Mouse (Mus musculus): Measurements from ENCODE around the gene Gnb5. TPM values are rescaled to one million over a fixed set of nuclear protein-coding genes. Genes with fewer than 3 reads are reported as not detected.

Gnb5 gene
- polyA plus RNA-seq, 1 experiment from 2014 or later, result 1.8 TPM

DNA sequence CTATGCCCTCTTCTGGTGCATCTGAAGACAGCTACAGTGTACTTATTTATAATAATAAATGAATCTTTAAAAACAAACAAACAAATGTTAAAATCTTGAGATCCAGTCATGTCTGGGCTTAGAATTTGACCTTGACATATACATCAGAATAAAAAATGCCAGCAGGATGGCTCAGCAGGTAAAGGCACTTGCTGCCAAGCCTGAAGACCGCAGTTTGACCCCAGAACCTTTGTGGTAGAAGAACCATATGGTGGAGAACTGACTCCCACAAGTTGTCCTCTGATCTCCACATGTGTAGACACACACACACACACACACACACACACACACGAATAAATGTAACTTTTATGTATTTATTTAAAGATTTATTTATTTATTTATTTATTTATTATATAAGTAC is 3.1 kb upstream of the Gnb5 start:
- TF ChIP-seq CTCF (IDR thresholded peaks at IDR 0.05; ENCODE audit: low read depth) (no peak), EP300 (IDR thresholded peaks at IDR 0.05; ENCODE audit: low read depth) (no peak)
- no peaks in the 10 kb centered on the region for H3K27me3 ChIP-seq (ENCODE audit: insufficient read depth, low read length)
- no peak overlapping the region for H3K4me2 ChIP-seq (ENCODE audit: low read depth, low read length)
- H3K27ac ChIP-seq (ENCODE audit: low read depth), result no peak overlapping the region
- H3K9ac ChIP-seq (replicated peaks), result no peak overlapping the region
- H3K4me3 ChIP-seq (ENCODE audit: low read depth, low read length), result no peak overlapping the region
- no peaks in the 10 kb centered on the region for H3K4me1 ChIP-seq (ENCODE audit: insufficient read depth)
- WGBS (ENCODE audit: insufficient replicate concordance), result 77% methylated on average over 2 of the region's 2 CpGs
- H3K36me3 ChIP-seq (replicated peaks; ENCODE audit: insufficient read depth, low read length), result no peaks in the 10 kb centered on the region
- no peaks in the 10 kb centered on the region for H3K9me3 ChIP-seq (ENCODE audit: low read length)
- DNase-seq, result no peak
- ATAC-seq, result no peak

DNA sequence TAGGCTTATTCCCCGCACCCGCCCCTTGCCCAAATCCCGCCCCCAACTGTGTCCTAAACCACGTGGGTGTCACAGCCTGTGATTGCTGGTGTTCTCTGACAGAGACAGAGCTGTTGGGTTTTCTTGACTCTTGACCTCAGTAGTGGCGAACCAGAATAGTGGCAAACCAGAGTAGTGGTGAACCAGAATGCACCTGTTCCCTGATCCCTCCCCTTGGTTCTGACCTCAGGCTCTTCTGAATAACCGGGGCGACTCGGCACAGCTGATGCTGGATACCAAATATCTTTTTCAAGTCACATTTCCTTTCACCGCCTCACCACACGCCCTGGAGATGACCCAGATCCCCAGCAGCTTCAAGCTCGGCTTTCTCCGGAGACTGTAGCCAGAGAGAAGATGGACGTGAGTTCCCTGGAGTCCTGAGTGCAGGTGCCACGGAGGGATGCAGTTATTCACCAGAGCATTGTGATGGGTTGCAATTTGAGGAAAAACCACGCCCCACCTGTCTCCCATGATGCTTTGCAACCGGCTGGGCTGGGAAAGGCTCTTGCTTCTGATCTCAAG is 2.3 kb upstream of the Gnb5 start:
- ATAC-seq, result no peak
- Histone ChIP-seq H3K4me3 (ENCODE audit: low read depth, low read length) (no peak overlapping the region), H3K36me3 (replicated peaks; ENCODE audit: insufficient read depth, low read length) (no peaks in the 10 kb centered on the region), H3K9ac (replicated peaks) (no peak overlapping the region), H3K27ac (ENCODE audit: low read depth) (no peak overlapping the region), H3K9me3 (ENCODE audit: low read length) (no peaks in the 10 kb centered on the region), H3K27me3 (ENCODE audit: insufficient read depth, low read length) (no peaks in the 10 kb centered on the region), H3K4me1 (ENCODE audit: insufficient read depth) (no peaks in the 10 kb centered on the region), H3K4me2 (ENCODE audit: low read depth, low read length) (no peak overlapping the region)
- no peak for DNase-seq
- TF ChIP-seq EP300 (IDR thresholded peaks at IDR 0.05; ENCODE audit: low read depth), result no peak
- no peak for TF ChIP-seq CTCF (IDR thresholded peaks at IDR 0.05; ENCODE audit: low read depth)
- WGBS (ENCODE audit: insufficient replicate concordance), result 40% methylated on average over 16 of the region's 16 CpGs

DNA sequence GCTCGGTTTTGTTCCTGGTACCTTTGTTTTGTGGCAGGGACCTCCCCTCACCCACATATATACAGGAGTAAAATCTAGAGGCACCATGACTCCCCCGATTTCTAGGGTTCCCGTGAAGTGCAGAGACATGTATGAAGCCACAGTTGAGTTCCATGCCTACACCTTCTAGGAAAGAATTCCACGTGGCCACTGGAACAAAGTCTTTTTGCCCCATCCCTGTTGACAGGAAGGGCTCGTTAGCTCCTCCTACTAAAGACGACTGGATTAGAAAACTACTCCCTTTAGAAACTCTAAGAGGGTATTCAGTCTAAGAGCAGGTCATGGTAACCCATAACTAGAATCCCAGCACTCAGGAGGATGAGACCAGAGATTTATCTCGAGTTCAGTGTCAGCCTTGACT is 1.8 kb upstream of the Gnb5 start:
- H3K9me3 ChIP-seq (ENCODE audit: low read length), result no peaks in the 10 kb centered on the region
- no peak overlapping the region for H3K4me2 ChIP-seq (ENCODE audit: low read depth, low read length)
- no peak overlapping the region for H3K27ac ChIP-seq (ENCODE audit: low read depth)
- 40% methylated on average over 7 of the region's 7 CpGs for WGBS (ENCODE audit: insufficient replicate concordance)
- no peak overlapping the region for H3K9ac ChIP-seq (replicated peaks)
- H3K36me3 ChIP-seq (replicated peaks; ENCODE audit: insufficient read depth, low read length), result no peaks in the 10 kb centered on the region
- no peak overlapping the region for H3K4me3 ChIP-seq (ENCODE audit: low read depth, low read length)
- H3K27me3 ChIP-seq (ENCODE audit: insufficient read depth, low read length), result no peaks in the 10 kb centered on the region
- no peak for TF ChIP-seq EP300 (IDR thresholded peaks at IDR 0.05; ENCODE audit: low read depth)
- no peak for TF ChIP-seq CTCF (IDR thresholded peaks at IDR 0.05; ENCODE audit: low read depth)
- ATAC-seq (no peak), DNase-seq (no peak)
- no peaks in the 10 kb centered on the region for H3K4me1 ChIP-seq (ENCODE audit: insufficient read depth)

DNA sequence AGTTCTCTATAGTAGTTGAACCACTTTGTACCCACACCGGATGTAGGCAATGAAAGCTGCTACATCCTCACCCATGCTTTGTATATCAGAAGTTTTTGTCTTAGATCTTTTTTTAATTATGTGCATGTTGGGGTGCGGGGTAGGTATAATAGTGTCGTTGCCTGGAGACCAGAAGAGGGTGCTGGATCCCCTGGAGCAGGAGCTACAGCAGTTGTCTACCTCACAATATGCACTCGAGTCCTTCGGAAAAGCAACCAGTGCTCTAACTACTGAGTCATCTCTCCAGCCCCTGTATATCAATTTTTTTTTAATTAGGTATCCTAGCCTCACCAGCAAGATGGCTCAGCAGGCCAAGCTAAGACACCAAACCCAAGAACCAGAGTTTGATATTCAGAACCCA is 927 bp downstream of the Gnb5 start:
- WGBS (ENCODE audit: insufficient replicate concordance), result 85% methylated on average over 5 of the region's 5 CpGs
- H3K4me1 ChIP-seq (ENCODE audit: insufficient read depth), result no peaks in the 10 kb centered on the region
- TF ChIP-seq CTCF (IDR thresholded peaks at IDR 0.05; ENCODE audit: low read depth) (no peak), EP300 (IDR thresholded peaks at IDR 0.05; ENCODE audit: low read depth) (no peak)

DNA sequence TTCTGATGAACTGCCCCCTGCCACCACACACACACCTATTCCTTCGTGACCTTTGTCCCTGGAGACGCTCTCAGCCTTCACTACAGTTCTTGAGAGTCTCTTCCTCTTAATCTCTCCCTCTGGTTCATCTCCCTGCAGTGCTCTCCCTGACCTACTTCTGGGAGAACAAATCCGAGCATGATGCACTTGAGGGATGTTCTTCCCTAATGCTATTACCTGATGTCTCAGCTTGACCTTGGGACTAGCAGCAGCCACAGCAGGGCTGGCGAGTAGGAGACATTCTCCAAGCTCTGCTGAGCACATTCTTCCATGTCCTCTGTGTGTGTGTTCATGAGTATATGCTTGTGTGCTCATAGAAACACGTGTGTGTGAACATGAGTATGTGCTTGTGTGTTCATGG is 2.5 kb downstream of the Gnb5 start:
- no peaks in the 10 kb centered on the region for H3K36me3 ChIP-seq (replicated peaks; ENCODE audit: insufficient read depth, low read length)
- no peaks in the 10 kb centered on the region for H3K27me3 ChIP-seq (ENCODE audit: insufficient read depth, low read length)
- H3K27ac ChIP-seq (ENCODE audit: low read depth), result no peak overlapping the region
- no peak overlapping the region for H3K4me2 ChIP-seq (ENCODE audit: low read depth, low read length)
- DNase-seq (no peak), ATAC-seq (no peak)
- TF ChIP-seq CTCF (IDR thresholded peaks at IDR 0.05; ENCODE audit: low read depth), result no peak
- no peak for TF ChIP-seq EP300 (IDR thresholded peaks at IDR 0.05; ENCODE audit: low read depth)
- 50% methylated on average over 5 of the region's 5 CpGs for WGBS (ENCODE audit: insufficient replicate concordance)
- H3K9me3 ChIP-seq (ENCODE audit: low read length), result no peaks in the 10 kb centered on the region
- H3K4me3 ChIP-seq (ENCODE audit: low read depth, low read length), result no peak overlapping the region
- H3K4me1 ChIP-seq (ENCODE audit: insufficient read depth), result no peaks in the 10 kb centered on the region
- no peak overlapping the region for H3K9ac ChIP-seq (replicated peaks)

More for the DNA sequence above, 927 bp downstream of the Gnb5 start:
- Histone ChIP-seq H3K9ac (replicated peaks) (no peak overlapping the region), H3K27me3 (ENCODE audit: insufficient read depth, low read length) (no peaks in the 10 kb centered on the region), H3K27ac (ENCODE audit: low read depth) (no peak overlapping the region), H3K9me3 (ENCODE audit: low read length) (no peaks in the 10 kb centered on the region), H3K4me3 (ENCODE audit: low read depth, low read length) (no peak overlapping the region), H3K4me2 (ENCODE audit: low read depth, low read length) (no peak overlapping the region), H3K36me3 (replicated peaks; ENCODE audit: insufficient read depth, low read length) (no peaks in the 10 kb centered on the region)
- ATAC-seq, result no peak
- no peak for DNase-seq

DNA sequence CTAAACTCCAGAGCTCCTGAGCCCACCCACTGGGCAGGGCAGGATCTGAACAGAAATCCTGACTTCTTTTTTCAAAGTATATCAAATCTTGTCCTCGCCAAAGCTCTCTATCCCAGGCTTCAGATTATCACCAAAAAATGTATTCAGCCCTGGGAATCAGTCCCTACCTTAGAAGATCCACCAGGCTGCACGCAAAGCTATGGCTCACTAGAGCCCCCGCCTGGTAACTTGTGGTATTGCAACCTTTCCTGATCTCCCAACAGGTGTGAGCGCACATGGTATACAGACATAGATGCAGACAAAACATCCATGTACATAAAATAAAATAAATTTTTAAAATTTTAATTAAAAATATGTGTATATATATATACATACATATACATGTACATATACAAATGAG is 5.9 kb downstream of the Gnb5 start:
- Histone ChIP-seq H3K4me1 (ENCODE audit: insufficient read depth) (peaks cover 7% of the 10 kb centered on the region; the same call in 1 of the 2 replicates), H3K27ac (ENCODE audit: low read depth) (no peak overlapping the region), H3K36me3 (replicated peaks; ENCODE audit: insufficient read depth, low read length) (no peaks in the 10 kb centered on the region), H3K4me2 (ENCODE audit: low read depth, low read length) (no peak overlapping the region), H3K9me3 (ENCODE audit: low read length) (no peaks in the 10 kb centered on the region), H3K27me3 (ENCODE audit: insufficient read depth, low read length) (0 out of 2 replicates have a peak, but pooled peaks cover 3% of the 10 kb centered on the region), H3K9ac (replicated peaks) (no peak overlapping the region), H3K4me3 (ENCODE audit: low read depth, low read length) (no peak overlapping the region)
- 22% methylated on average over 4 of the region's 4 CpGs for WGBS (ENCODE audit: insufficient replicate concordance)
- TF ChIP-seq EP300 (IDR thresholded peaks at IDR 0.05; ENCODE audit: low read depth) (no peak), CTCF (IDR thresholded peaks at IDR 0.05; ENCODE audit: low read depth) (peak; percentile 87)
- ATAC-seq (no peak), DNase-seq (peak; percentile 83)
